Mouse (Mus musculus): ENCODE measurements around the gene Scgb3a1. TPM values are rescaled to one million over a fixed set of nuclear protein-coding genes. Genes with fewer than 3 reads are reported as not detected.

Scgb3a1 gene
- 0.25 TPM in 1 of 2 replicates, not detected in the other for polyA plus RNA-seq (2012; rRNA removed)

GRCm38 (mm10) chr11:49663310-49663709, at the start of gene Scgb3a1:
TSS of gene Scgb3a1 (plus strand) at chr11:49663610.

DNA sequence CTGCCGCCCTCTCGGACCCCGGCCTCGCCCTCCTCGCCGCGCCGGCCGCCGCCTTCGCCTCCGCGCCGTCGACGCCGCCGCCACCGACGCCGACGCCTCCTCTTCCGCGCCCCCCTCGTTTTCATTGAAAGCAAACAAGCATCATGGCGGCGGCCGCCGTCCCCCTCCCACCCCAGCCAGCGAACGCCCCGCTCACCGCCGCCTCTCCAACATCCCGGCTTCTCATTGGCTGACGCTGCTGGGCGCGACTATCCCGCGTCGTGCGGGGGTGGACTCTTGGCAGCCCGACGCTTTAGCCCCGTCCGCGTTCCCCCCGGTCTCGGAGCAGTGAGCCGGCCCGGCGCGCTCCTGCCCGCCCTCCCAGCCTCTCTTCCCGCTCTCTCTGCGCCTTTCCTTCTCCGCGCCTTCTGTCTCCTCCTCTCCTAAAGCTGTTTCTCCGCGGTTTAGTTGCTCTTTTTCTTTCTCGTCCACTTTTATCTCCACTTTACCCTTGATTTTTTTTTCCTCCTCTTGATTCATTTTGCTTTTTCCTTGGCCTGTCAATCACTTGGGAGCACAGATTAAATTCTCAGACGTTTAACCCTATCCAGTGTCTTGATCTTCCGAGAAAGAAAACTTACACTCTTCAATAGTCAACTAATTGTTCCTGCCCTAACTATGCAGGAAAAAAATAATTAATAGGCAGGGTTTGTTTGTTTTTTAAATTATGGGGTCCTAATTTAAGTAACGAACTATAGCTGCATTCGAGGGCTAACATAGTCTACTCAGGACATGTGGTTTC, 49.3 kb downstream of the Scgb3a1 start, which contains the start of gene Cnot6:
Cnot6 (minus strand) TSS at position 169 of the 781 bp plus-strand sequence.

Other genes with a start within 250 kb of the Scgb3a1 start
- gene Olfr1389, start 240.5 kb upstream of the Scgb3a1 start, polyA plus RNA-seq (2012; rRNA removed) = not detected in 2 replicates
- gene Olfr1388, start 227.0 kb upstream of the Scgb3a1 start, polyA plus RNA-seq (2012; rRNA removed) = 0.09 and 0.13 TPM in 2 replicates
- not detected in 2 replicates for gene Olfr1387, start 208.3 kb upstream of the Scgb3a1 start, polyA plus RNA-seq (2012; rRNA removed)
- not detected in 2 replicates for gene Olfr1386, start 198.6 kb upstream of the Scgb3a1 start, polyA plus RNA-seq (2012; rRNA removed)
- not detected in 2 replicates for gene Olfr1385, start 174.5 kb upstream of the Scgb3a1 start, polyA plus RNA-seq (2012; rRNA removed)
- gene Olfr1384, start 156.9 kb upstream of the Scgb3a1 start, polyA plus RNA-seq (2012; rRNA removed) = not detected in 2 replicates
- gene Olfr1383, start 144.0 kb upstream of the Scgb3a1 start, polyA plus RNA-seq (2012; rRNA removed) = not detected in 2 replicates
- not detected in 2 replicates for gene Olfr1382, start 135.4 kb upstream of the Scgb3a1 start, polyA plus RNA-seq (2012; rRNA removed)
- gene Olfr1381, start 120.2 kb upstream of the Scgb3a1 start, polyA plus RNA-seq (2012; rRNA removed) = not detected in 2 replicates
- gene Olfr1380, start 106.7 kb upstream of the Scgb3a1 start, polyA plus RNA-seq (2012; rRNA removed) = not detected in 2 replicates
- 2.7 and 4.2 TPM in 2 replicates for gene Flt4, start 54.3 kb upstream of the Scgb3a1 start, polyA plus RNA-seq (2012; rRNA removed)
- 80.1 and 101 TPM in 2 replicates for gene Cnot6, start 49.1 kb downstream of the Scgb3a1 start, polyA plus RNA-seq (2012; rRNA removed)
- gene Gfpt2, start 130.6 kb downstream of the Scgb3a1 start, polyA plus RNA-seq (2012; rRNA removed) = 5.0 and 10.7 TPM in 2 replicates
- gene Mapk9, start 183.1 kb downstream of the Scgb3a1 start, polyA plus RNA-seq (2012; rRNA removed) = 31.5 and 48.3 TPM in 2 replicates
- 0.34 and 1.6 TPM in 2 replicates for gene Rasgef1c, start 238.2 kb downstream of the Scgb3a1 start, polyA plus RNA-seq (2012; rRNA removed)